Mouse (Mus musculus) CH12F3 (cell line): ENCODE measurements at regions not wholly inside any gene's neighbourhood (a gene's known extent, or its start where the extent isn't known, plus 50 kb on each side); places are given as distances from the start of the nearest gene placed in this dataset.

ENCODE experiments used
- in situ Hi-C: fragments of 300-500 bp; cut with MboI; formaldehyde crosslinking; loops from 2 replicates; pipeline ENCODE4 v1.14.3; 2020; ENCODE audit warnings: low sequenced_read_pairs

DNA sequence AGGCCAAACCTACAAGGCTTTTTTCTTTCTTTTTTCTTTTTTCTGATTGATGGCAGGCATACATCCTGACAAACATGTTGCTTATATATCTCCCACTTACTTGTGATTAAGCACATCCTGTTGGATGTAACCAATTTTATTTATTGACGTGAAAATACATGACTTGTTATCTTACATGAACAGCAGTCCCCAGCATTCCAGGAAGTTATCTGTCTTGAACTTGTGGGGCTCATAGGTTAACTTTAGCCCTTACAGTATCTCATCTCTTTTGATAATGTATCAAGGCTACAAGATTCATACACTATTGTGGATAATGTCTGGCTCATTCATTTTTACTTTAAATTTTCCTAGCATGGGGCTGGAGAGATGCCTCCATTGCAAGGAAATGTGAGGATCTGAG, 852.0 kb upstream of the Agtr1b start:
- in situ Hi-C loops, result no loop called here

DNA sequence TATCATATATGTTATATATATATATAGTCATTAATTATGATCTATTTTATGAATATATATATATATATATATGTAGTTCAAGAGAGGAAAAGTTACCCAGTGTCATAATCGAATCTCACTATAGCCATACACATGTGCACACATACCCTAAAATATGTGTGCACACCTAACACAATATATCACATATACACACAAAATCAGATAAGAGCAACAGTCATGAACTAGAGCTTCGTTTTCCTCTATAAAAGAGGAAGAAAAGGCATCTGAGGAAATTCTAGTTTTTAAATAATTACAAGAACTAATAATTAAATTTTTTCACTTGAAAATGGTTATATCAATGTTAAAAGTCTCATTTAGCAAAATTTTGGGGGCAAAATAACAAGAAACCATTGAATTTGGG, 835.3 kb upstream of the Tbl1xr1 start:
- in situ Hi-C loops, result no loop called here

DNA sequence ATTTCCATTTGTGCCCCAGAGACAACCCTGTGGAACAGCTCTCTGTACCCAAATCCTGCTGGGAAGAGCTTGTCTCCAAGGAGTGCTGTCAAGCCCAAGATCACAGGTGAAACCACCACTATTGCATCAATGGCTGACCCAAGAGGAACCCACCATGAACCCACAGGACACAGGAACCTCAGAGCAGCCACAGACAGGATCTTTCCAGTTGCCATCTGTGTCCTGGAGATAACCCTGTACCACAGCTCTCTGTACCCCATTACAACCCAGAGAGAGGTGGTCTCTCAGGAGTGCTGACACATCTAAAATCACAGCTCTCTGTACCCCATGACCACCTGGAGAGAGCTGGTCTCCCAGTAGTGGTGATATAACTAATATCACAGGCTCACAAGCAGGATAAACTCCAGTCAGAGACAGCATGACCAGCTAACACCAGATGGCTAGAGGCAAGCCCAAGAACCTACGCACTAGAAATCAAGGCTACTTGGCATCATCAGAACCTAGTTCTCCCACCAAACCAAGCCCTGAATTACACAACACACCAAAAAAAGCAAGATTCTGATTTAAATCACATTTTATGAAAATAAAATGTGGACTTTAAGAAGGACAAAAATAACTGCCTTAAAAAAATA, 820.2 kb upstream of the Tbl1xr1 start:
- in situ Hi-C loops, result no loop called here

DNA sequence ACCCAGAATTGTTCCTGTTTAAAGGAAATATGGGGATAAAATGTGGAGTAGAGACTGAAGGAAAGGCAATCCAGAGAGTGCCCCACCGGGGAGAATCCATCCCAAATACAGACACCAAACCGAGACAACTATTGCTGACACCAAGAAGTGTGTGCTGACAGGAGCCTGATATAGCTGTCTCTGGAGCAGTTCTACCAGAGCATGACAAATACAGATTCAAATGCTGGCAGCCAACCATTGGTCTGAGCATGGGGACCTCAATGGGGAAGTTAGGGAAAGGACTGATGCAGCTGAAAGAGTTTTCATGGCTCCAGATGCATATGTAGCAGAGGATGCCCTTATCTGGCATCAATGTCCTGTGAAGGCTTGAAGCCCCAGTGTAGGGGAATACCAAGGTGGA, 813.1 kb upstream of the Tbl1xr1 start:
- in situ Hi-C loops, result no loop called here

DNA sequence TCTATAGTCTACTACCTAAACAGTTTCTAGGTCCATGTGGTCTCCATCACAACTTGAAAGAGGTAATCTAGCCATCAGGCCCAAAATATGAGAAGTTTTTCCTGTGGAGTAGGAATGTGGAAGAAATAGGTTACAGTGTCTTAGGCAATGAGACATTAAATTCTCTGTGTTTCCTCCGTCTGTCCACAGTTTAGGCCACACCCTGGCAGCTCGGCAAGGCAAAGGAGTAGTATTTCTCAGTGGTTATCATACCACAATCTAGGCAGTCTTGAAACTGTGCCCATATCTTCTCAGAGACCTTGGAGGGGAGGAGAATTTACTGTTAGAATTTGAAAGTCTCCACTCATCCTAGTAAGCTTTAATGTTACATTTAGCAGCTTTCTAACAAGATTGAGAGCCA, 811.0 kb upstream of the Tbl1xr1 start:
- in situ Hi-C loops, result no loop called here

DNA sequence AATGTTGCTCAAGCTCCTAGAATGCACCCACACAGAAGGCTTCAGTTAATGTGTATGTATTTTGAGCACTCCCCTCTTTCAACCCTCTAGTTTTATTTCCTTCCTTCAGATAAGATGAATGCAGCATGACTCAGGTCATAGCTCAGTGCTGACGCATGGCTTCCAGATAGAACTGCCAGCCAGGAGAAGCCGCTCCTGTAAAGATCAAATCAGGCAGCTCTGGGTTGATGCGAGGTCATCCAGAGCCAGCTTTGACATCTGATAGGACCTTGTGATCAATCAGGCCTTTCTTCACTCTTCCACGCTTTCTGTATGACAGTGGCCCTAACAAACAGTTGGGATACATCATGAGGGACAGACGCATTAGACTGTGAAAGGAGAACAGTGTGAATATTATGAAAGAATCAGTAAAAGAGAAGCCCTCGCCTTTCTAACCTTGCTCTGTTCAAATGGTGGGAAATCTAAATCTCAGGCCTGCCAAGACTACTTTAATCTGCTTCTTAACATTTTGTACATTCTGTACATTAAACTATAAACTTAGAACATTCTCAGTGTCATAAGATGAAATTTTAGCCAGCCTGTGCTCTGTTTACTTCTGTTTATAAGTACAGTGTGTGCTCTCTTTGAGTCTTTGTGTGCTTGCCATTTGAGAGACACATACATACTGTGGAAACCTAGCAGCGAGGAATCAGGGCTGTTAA, 807.9 kb upstream of the Tbl1xr1 start:
- in situ Hi-C loops, result no loop called here

DNA sequence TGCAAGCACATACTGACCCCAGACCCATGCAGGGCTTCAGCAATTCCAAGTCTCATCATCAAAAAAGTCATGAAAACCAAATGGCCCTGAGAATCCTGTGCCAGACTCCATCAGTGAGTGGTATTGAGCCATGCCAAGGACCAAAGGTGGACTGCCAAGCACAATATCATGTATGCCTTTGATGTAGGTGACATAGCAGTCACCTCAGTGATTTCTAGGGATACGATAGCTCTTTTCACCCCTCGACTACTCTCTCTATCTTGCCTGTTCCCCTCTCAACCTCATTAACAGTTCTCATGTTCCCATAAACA, 807.4 kb upstream of the Tbl1xr1 start:
- in situ Hi-C loops, result no loop called here

DNA sequence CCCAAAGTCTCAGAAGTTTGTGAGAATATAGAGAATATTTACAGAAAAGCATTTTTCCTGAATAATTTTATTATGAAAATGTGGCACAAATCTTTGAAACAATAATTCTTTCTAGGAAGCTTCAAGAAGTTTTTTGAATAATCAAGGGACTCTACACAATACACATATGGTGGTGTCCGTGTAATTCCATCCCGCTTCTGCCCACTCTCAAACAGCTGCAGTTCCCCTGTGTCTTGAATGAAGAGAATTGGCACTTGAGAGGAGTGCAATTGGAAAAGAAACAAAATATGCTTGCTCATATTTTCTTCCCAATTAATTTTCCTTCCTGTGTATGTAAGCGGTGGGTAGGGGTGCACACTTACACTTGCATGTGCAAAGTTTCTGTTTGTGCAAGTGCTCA, 805.7 kb upstream of the Tbl1xr1 start:
- in situ Hi-C loops, result no loop called here

DNA sequence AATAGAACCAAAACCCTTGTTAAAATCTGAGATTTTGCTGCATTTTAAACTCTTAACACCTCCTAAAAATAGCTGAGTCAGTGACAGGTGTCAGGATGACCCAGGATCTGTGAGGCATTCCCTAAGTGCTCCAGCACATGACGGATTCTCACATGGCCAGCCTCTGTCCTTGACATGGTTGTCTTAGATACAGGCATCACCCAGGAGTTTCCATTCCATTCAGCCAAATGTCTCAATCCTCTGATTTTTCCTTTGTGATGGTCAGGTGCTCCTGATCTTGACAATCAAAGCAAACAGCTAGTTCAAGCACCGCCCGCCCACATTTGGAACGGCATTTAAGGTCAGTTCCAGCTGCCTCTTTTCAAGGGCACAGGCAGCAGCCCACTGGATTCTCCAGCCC, 804.2 kb upstream of the Tbl1xr1 start:
- in situ Hi-C loops, result no loop called here

DNA sequence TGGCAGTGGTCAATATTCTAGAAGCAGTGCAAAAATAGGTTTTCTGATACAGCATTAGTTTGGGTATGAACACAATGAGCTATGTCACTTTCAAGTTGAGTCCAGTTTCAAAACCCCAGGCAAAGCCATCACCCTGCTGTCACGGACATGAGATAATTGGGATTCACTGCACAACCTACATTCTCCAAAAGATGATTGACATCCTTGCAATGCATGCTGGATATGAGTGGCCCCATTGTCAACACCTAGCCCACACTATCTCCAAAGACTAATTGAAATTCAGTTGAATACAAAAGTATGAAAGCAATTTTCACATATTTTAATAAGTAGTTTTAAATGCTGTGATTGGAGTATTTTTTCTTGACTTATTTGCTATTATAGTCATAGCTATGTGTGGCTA, 783.7 kb upstream of the Tbl1xr1 start:
- in situ Hi-C loops, result no loop called here

DNA sequence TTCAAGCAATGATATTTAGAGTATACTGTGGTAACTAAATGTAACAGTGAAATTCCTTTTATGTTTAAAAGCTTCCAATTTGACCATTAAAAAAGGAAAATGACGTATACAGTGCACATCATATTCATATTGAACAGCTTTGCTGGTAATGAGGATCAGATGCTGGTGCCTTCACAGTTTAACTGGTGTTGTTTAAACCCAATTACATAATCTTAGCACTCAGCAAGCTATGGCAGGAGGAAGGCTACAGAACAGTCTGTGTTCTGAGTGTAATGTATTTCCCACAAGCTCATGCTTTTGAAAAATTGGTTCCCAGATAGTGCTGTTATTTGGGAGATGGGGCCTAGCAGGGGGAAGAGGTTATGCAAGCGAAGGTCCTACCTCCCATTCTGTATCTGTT, 783.1 kb upstream of the Tbl1xr1 start:
- in situ Hi-C loops, result no loop called here

DNA sequence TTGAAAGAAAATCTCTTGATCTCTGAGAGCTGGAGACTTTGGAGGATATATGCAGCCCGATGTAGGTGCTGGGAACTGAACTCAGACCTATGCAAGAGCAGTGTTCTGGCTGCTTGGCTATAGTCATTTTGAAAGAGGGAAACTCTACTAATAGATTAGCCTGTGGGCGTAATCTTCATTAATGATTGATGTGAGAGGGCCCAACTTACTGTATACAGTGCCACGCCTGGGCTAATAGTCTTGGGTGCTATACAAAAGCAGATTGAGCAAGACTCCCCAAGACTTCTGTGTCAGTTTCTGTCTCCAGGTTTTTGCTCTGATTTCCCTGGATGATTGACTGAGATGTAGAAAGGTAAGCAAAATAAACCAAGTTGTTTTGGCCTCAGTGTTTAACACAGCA, 781.7 kb upstream of the Tbl1xr1 start:
- in situ Hi-C loops, result no loop called here

DNA sequence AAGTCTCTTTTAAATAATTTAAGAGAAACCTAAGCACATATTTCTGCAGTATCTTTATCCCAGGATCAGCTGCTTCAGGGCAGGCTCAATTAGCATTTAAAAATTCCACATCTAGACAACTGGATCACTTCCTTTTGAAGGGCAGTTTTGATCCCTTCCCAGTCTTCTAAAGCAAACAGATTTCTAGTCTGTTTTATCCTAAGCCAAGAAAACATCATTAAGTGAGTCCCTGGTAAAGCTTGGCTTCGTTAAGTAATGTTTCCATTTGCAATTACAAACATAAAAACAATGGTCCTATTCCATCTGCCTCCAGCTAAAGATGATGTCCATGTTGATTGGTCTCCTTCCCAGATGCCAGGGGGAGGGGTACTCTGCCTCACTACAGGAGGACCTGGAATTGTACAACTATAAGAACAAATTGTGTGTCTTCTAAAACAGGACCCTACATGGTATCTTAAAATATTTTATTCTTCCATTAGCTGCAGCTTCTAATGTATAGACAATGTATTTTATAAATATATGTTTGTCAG, 779.8 kb upstream of the Tbl1xr1 start:
- in situ Hi-C loops, result no loop called here

DNA sequence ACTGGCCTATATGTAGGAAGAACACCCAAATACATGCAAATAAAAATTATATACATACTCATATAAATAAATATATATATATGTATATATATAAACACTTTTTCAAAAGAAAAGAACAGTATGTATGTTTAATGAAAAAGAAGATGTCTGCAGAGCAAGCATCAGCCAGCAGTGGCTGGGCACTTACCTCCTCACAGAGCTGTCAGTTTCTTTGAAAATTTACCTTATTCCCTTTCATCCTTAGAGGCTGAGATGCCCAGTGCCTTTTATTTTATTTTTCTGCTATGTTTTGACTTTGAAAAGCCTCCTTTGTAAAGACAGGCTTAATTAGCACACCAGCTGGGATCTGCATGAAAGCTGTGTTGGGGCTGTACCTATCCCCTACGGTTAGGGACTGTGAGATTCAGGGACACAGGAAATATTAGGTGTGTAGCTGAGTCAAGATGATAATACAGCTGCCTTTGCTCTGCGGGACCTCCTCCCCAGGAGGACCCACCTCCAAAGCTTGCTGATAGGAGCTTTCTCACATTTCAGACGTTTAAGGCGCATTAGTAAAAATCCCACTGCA, 751.0 kb upstream of the Tbl1xr1 start:
- in situ Hi-C loops, result no loop called here

DNA sequence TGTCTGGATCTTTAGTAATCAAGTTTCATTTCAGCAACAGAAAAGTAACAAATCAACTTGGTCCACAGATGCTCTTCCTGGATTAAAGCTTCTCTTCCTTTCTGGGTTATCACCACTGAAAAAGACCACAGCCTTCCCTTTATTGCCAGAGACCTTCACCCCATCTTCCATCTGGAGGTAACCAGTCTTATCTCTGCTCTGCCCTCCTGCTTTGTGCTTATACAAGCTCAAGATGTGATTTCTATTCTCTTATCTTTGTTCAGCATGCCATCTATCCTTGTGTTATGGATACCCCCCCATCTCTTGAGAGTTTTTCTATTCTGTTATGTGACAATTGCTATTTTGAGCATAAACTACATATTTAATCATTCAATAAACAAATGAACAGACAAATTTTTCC, 734.5 kb upstream of the Tbl1xr1 start:
- in situ Hi-C loops, result no loop called here

DNA sequence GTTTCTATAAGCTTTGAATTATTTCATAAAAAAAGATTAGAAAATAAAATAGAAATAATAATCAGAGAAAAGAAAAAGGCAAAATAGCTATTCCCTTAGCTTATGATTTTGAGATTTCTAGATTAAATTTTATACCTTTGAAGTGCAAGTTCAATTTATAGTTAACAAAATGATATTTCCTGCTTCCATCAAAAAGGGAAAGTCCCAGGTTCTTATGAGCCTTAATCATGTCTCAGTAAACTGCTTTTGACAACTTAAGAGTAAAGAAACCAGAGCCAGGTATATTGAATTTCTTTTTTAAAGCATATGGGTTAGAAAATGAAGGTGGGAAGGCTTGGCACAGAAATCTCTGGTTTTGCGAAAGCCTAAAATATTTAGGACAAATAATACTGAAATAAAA, 733.4 kb upstream of the Tbl1xr1 start:
- in situ Hi-C loops, result no loop called here

DNA sequence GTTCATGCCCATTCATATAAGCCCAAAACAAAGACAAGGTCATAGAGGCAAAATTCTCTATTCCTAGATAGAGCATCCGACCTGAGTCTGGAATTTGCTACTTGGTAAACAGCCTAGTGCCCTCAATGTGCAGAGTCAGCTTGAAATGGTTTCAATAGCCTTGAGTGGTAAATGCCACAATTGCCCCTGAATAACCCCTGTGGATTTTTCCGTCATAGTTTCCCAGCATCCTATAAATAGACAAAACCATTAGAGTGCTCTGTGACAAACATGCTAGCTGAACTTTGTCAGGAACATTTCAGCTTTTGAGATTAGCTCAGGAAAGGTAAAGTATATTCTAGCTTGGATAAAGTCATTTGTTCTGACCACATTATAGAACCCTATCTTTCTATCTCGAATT, 727.0 kb upstream of the Tbl1xr1 start:
- in situ Hi-C loops, result no loop called here

DNA sequence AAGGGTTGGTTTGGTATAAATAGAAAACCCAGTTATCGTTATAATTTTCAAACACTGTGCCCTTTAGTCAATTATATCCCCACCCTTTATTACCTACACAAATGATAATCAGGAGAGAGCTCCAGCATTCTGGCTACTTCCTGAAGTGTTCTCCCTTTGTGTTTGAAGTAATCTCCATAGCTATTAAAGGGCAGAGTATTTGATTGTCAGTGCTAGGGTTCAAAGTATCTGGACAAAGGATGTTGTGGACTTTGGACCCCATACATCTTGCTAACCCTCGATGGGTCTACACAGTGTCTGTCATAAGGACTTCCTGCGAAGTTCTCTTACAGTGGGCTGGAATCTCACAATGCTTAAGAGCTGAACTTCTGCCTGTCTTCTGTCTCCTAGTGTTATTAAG, 720.3 kb upstream of the Tbl1xr1 start:
- in situ Hi-C loops, result no loop called here

DNA sequence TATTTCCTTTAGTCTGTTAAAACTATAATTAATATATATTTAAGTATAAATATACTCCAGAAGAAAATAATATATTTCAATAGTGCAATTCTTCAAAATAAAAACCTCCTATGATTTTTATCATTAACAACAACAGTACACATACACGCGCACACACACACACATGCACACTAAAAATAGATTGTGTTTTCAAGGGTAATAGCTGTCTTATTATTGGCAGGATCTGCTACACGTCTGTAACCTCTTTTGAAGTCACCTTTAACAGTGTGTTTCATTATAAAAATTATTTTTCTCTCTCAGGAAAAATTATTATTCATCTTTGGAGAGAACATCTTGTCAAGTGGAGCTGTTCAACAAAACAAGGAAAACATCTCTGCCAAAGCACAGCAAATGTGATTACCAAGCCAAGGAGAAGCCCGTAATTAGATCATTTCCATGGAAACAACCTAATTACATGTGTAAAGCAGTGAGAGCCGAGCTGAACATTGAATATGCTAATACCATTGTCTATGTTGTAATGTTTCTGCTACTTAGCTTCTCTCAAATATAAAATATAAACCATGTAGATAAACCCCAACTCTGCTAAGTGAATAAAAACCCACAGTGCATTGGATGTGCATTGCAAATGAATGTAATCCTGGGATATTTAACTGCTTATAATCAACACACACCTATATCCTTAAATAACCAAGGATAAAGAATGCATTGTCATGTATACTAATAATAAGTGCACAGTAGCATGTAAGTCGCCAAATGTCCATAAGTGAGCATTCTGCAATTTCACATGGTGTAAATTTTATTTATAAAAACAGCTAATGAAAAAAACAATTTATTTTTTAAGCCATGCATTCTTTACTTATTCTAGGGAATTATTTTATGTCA, 719.4 kb upstream of the Tbl1xr1 start:
- in situ Hi-C loops, result no loop called here

DNA sequence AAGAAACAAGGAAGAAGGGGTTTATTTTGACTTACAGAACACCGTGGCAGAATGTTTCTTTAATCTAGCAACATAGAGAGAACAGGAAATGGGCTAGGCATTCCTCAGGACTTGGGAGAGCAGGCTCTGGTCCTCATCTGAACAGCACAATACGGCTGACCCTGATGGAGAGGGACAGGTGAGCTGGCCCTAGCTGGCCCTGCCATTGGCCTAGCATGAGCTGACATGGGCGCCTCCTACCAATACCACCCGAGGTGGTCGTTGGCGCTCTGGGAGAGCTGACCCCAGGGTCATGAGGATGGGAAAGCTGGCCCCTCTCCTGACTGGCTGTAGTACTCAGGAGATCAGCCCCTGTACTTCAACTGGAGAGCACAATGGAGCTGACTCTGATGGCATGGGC, 718.4 kb upstream of the Tbl1xr1 start:
- in situ Hi-C loops, result no loop called here

DNA sequence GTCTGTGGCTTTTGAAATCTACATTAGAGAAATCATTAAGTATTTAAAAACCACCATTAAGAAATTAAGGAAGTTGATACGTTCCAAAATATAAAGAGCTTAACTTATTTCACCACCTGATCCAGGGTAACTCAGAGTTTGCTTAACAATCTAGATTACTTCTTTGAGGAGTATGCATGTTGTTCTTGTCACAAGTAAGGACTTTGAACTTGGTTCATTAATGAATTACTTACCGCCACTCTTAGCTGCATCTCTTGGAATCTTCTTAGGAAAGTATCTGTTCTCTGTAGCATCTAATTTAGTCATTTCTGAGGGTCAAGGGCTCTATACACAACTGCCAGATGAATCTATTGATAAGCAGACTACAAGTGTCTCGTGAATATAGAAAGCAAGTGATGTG, 715.4 kb upstream of the Tbl1xr1 start:
- in situ Hi-C loops, result no loop called here

DNA sequence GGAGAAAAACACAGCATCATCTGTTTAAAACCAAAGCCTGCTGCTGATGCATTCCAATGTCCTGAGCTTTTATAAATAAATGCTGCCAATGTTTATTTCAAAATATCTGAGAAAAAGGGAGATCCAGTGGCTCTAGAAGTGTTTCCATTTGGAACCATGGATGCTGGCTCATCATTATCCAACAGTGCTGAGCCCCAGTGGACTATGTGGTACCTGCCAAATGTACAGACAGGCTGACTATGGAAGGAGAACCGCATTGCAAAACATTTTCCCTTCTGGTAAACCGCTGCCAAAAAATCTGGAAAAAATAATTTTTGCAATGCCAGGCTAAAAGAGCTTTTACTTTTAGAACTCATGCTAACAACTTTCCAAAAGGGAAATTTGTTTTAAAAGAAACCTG, 696.6 kb upstream of the Tbl1xr1 start:
- in situ Hi-C loops, result no loop called here
